Mouse (Mus musculus): ENCODE measurements around the gene Olfr811. TPM values are rescaled to one million over a fixed set of nuclear protein-coding genes. Genes with fewer than 3 reads are reported as not detected.

Olfr811 gene
- total RNA-seq (2015): not detected in 2 replicates
- total RNA-seq (2017): not detected in 2 replicates

DNA sequence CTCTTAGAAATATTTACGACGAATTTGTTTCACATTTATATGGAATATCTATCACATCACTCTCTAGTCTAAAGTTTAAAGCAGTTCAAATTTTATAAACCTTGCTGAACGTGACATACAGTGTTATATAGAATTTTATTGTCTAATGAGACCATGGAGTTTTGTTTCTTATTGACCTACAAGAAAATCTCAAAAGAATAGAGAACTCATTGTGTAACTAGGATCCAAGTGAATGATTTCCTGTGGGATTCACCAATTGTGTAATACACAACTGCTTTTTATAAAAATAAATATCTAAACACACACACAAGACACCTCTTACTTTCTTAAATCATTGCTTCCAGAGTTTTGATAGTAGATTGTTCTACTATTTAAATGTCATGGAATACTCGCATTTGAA lies at the start of gene Olfr811:
TSS of gene Olfr811 (minus strand) at position 101 of the 400 bp plus-strand sequence.
- no peak for ATAC-seq (replicated peaks; ENCODE audit: poor library complexity)

DNA sequence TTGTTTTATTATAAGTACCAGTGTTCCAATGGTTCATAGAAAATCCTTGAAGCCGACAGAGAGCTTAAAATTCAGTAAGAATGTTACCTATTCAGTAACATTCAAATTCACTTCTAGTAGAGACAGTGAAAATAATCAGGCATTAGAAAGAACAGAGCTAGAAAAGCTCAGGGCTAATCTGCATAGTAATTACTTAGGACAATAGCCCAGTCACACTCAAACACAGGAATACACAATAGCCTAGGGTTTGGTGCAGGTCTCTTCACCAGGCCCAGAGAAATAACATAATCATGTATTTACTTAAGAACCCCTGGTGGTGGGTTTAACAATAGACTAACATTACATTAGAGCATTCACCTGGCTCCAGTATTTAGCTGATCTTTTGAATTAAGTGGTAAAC lies 43.1 kb upstream of the Olfr811 start:
- ATAC-seq (replicated peaks; ENCODE audit: poor library complexity): no peak

GRCm38 (mm10) chr10:129845994-129846393 lies 41.8 kb upstream of the Olfr811 start, which contains the start of gene Olfr812:
Olfr812 (minus strand) TSS chr10:129846094.
- ATAC-seq (replicated peaks; ENCODE audit: poor library complexity): no peak

- ATAC-seq (replicated peaks; ENCODE audit: poor library complexity): no peak
Observed at GRCm38 (mm10) chr10:129794817-129795216, 9.4 kb downstream of the Olfr811 start, which contains the start of gene Olfr810. Olfr810 (minus strand) TSS chr10:129794917.

GRCm38 (mm10) chr10:129778123-129778522 lies 26.1 kb downstream of the Olfr811 start:
- no peak for ATAC-seq (replicated peaks; ENCODE audit: poor library complexity)

DNA sequence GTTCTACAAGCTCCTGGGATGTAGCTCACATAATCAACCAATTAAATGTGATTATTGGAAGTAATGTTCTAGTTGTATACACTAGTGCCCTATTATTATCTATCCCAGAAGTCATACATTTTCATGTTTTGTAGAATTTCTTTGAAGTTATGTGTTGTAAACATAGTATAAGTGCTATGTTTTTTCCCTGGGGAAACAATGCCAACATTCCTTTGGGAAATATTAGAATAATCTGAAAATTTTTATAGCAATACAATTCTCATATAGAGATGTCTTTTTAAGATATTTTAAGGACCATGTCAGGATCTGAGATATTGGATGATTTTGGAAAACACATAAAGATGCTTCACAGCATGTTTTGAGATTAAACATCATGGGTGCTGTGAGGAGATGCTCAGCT lies 29.9 kb downstream of the Olfr811 start, which contains the start of gene Olfr809:
TSS of gene Olfr809 (plus strand) at position 301 of the 400 bp plus-strand sequence.
- ATAC-seq (replicated peaks; ENCODE audit: poor library complexity): no peak

- ATAC-seq (replicated peaks; ENCODE audit: poor library complexity): no peak
Observed at GRCm38 (mm10) chr10:129765182-129765581, 39.0 kb downstream of the Olfr811 start, which contains the start of gene Olfr808. Olfr808 (plus strand) TSS chr10:129765482.

- no peak for ATAC-seq (replicated peaks; ENCODE audit: poor library complexity)
Observed at GRCm38 (mm10) chr10:129757693-129758092, 46.5 kb downstream of the Olfr811 start, which contains the start of gene Olfr807. Olfr807 (minus strand) TSS chr10:129757793.

Other genes with a start within 250 kb of the Olfr811 start
- gene Olfr794, start 236.7 kb downstream of the Olfr811 start, total RNA-seq (2015): not detected in 2 replicates
- not detected in 2 replicates for gene Olfr794, start 236.7 kb downstream of the Olfr811 start, total RNA-seq (2017)
- not detected in 2 replicates for gene Olfr796, start 191.8 kb downstream of the Olfr811 start, total RNA-seq (2015)
- gene Olfr796, start 191.8 kb downstream of the Olfr811 start, total RNA-seq (2017): not detected in 2 replicates
- gene Olfr798, start 176.5 kb downstream of the Olfr811 start, total RNA-seq (2015): not detected in 2 replicates
- gene Olfr798, start 176.5 kb downstream of the Olfr811 start, total RNA-seq (2017): not detected in 2 replicates
- not detected in 2 replicates for gene Olfr799, start 166.9 kb downstream of the Olfr811 start, total RNA-seq (2015)
- not detected in 2 replicates for gene Olfr799, start 166.9 kb downstream of the Olfr811 start, total RNA-seq (2017)
- gene Olfr800, start 146.7 kb downstream of the Olfr811 start, total RNA-seq (2015): not detected in 2 replicates
- not detected in 2 replicates for gene Olfr800, start 146.7 kb downstream of the Olfr811 start, total RNA-seq (2017)
- not detected in 2 replicates for gene Olfr801, start 130.5 kb downstream of the Olfr811 start, total RNA-seq (2015)
- not detected in 2 replicates for gene Olfr801, start 130.5 kb downstream of the Olfr811 start, total RNA-seq (2017)
- gene Olfr802, start 116.2 kb downstream of the Olfr811 start, total RNA-seq (2015): not detected in 2 replicates
- not detected in 2 replicates for gene Olfr802, start 116.2 kb downstream of the Olfr811 start, total RNA-seq (2017)
- not detected in 2 replicates for gene Olfr803, start 110.1 kb downstream of the Olfr811 start, total RNA-seq (2015)
- gene Olfr803, start 110.1 kb downstream of the Olfr811 start, total RNA-seq (2017): not detected in 2 replicates
- not detected in 2 replicates for gene Olfr804, start 101.2 kb downstream of the Olfr811 start, total RNA-seq (2015)
- gene Olfr804, start 101.2 kb downstream of the Olfr811 start, total RNA-seq (2017): not detected in 2 replicates
- gene Olfr805, start 75.0 kb downstream of the Olfr811 start, total RNA-seq (2015): not detected in 2 replicates
- not detected in 2 replicates for gene Olfr805, start 75.0 kb downstream of the Olfr811 start, total RNA-seq (2017)
- not detected in 2 replicates for gene Olfr806, start 62.5 kb downstream of the Olfr811 start, total RNA-seq (2015)
- not detected in 2 replicates for gene Olfr806, start 62.5 kb downstream of the Olfr811 start, total RNA-seq (2017)
- not detected in 2 replicates for gene Olfr807, start 46.6 kb downstream of the Olfr811 start, total RNA-seq (2015)
- not detected in 2 replicates for gene Olfr807, start 46.6 kb downstream of the Olfr811 start, total RNA-seq (2017)
- not detected in 2 replicates for gene Olfr808, start 38.9 kb downstream of the Olfr811 start, total RNA-seq (2015)
- not detected in 2 replicates for gene Olfr808, start 38.9 kb downstream of the Olfr811 start, total RNA-seq (2017)
- gene Olfr809, start 29.8 kb downstream of the Olfr811 start, total RNA-seq (2015): not detected in 2 replicates
- not detected in 2 replicates for gene Olfr809, start 29.8 kb downstream of the Olfr811 start, total RNA-seq (2017)
- gene Olfr810, start 9.5 kb downstream of the Olfr811 start, total RNA-seq (2015): not detected in 2 replicates
- gene Olfr810, start 9.5 kb downstream of the Olfr811 start, total RNA-seq (2017): not detected in 2 replicates
- gene Olfr812, start 41.7 kb upstream of the Olfr811 start, total RNA-seq (2015): not detected in 2 replicates
- not detected in 2 replicates for gene Olfr812, start 41.7 kb upstream of the Olfr811 start, total RNA-seq (2017)
- not detected in 2 replicates for gene Olfr813, start 51.0 kb upstream of the Olfr811 start, total RNA-seq (2015)
- not detected in 2 replicates for gene Olfr813, start 51.0 kb upstream of the Olfr811 start, total RNA-seq (2017)
- not detected in 2 replicates for gene Olfr814, start 75.5 kb upstream of the Olfr811 start, total RNA-seq (2015)
- gene Olfr814, start 75.5 kb upstream of the Olfr811 start, total RNA-seq (2017): not detected in 2 replicates
- not detected in 2 replicates for gene Olfr815, start 101.5 kb upstream of the Olfr811 start, total RNA-seq (2015)
- gene Olfr815, start 101.5 kb upstream of the Olfr811 start, total RNA-seq (2017): not detected in 2 replicates
- gene Olfr816, start 111.2 kb upstream of the Olfr811 start, total RNA-seq (2015): not detected in 2 replicates
- gene Olfr816, start 111.2 kb upstream of the Olfr811 start, total RNA-seq (2017): not detected in 2 replicates
- gene Olfr818, start 144.7 kb upstream of the Olfr811 start, total RNA-seq (2015): not detected in 2 replicates
- gene Olfr818, start 144.7 kb upstream of the Olfr811 start, total RNA-seq (2017): not detected in 2 replicates
- not detected in 2 replicates for gene Olfr819, start 162.9 kb upstream of the Olfr811 start, total RNA-seq (2015)
- not detected in 2 replicates for gene Olfr819, start 162.9 kb upstream of the Olfr811 start, total RNA-seq (2017)
- not detected in 2 replicates for gene Olfr247, start 171.7 kb upstream of the Olfr811 start, total RNA-seq (2015)
- not detected in 2 replicates for gene Olfr247, start 171.7 kb upstream of the Olfr811 start, total RNA-seq (2017)
- not detected in 2 replicates for gene Gm10310, start 180.7 kb upstream of the Olfr811 start, total RNA-seq (2015)
- not detected in 2 replicates for gene Gm10310, start 180.7 kb upstream of the Olfr811 start, total RNA-seq (2017)
- gene Olfr820, start 208.2 kb upstream of the Olfr811 start, total RNA-seq (2015): not detected in 2 replicates
- not detected in 2 replicates for gene Olfr820, start 208.2 kb upstream of the Olfr811 start, total RNA-seq (2017)
- not detected in 2 replicates for gene Olfr821, start 226.0 kb upstream of the Olfr811 start, total RNA-seq (2015)
- gene Olfr821, start 226.0 kb upstream of the Olfr811 start, total RNA-seq (2017): not detected in 2 replicates

All from megakaryocyte progenitor cell, adult 5-6 weeks (primary cell).